Mouse (Mus musculus) neutrophil, adult 5-6 weeks (primary cell): ENCODE measurements at regions not wholly inside any gene's neighbourhood (a gene's known extent, or its start where the extent isn't known, plus 50 kb on each side); places are given as distances from the start of the nearest gene placed in this dataset.
"Not testable (repeated sequence)": the region's sequence is repeated elsewhere in the genome, so short reads cannot be mapped to it uniquely, and the experiment has no call there.

Experiments used
- ATAC-seq: fragments of 151-379, 151-347 bp; 2 replicates; pipeline ENCODE4 v1.8.0; 2017; ENCODE audit warnings: mild to moderate bottlenecking, moderate TSS enrichment; ENCODE audit not compliant: insufficient number of reproducible peaks, poor library complexity, low FRiP score, severe bottlenecking; ENCODE audit errors: extremely low read depth

DNA sequence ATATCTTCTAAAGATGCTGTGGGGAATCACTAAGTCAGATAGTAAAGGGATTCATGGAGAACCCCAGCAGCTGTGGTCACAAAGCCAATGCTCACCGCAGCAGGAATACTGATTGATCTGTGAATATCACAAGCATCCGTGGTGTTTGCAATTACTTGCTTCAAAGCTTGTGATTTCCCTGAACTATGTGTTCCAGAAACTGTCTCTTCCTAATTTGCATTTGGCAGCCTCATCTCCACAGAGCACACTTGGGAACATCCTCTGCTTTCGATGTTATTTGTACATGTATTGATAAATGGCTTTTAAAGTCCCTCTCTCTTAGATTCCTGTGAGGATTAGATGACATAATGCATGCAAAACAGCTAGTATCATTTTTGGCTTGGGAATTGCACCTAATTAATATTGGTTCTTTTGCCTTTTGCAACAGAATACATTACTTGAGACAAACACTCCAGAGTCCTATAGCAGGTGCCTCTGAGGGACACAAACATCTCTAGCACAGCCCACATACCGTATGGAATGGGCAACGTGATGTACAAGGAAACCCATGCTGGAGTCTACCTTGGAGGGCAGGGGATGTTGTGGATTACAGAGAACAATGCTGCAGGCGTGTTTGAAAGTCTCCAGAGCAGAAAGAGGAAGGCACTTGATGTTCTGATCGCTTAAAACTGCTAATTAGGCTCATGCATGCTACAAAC lies 211.0 kb downstream of the Nuak1 start:
- ATAC-seq, result no peak

DNA sequence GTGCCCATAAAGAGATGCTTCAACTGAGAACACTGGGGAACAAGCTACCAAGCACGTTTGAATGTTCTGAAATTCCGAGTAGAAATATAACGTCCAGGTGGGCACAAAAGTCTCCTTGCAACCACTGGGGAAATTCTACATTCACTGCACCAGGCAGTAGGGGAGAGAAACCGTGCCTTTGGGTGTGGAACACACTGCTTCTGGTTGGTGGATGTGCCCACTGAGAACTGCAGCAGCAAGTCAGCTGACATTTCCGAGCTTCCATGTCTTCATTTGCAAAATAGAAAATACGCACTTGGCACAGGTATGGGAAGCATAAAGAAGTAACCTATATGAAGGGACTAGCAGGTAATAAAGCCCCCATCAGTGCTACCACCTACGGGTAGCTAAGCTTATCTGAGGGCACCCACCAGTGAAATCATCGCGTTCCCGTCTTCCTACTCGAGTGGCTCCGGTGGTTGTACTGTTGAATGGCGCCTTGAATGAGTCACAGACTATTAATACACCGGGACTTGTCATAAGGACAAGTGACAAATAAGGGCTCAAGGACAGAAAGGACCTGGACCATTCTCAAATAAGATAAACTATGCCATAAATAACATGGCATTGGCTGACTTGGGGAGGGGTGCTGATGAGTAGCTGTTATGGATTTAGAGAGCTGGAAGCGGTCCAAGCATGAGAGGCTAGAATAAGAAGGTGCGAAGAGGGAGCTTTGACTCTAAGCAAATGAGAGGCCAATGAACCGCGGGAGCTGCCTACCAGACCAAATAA lies 210.2 kb downstream of the Nuak1 start:
- no peak for ATAC-seq

DNA sequence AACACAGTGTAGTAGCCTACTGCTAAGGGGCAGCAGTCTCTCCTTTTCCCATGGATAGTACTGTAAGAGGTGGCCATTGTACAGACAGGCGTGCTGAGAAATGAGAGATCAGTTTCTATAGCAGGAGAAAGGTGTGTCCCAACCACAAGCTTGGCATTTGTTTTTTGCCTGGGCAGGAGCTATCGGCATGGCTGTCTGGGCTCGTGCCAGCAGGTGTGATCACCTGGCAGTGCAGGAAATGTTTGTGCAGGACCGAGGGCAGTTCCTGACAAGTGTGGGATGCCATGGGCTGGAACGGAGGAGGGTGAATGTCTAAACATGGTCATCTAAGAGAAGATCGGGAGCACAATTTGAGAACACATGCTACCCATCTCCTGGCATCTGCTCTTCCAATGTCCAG lies 205.4 kb downstream of the Nuak1 start:
- no peak for ATAC-seq

DNA sequence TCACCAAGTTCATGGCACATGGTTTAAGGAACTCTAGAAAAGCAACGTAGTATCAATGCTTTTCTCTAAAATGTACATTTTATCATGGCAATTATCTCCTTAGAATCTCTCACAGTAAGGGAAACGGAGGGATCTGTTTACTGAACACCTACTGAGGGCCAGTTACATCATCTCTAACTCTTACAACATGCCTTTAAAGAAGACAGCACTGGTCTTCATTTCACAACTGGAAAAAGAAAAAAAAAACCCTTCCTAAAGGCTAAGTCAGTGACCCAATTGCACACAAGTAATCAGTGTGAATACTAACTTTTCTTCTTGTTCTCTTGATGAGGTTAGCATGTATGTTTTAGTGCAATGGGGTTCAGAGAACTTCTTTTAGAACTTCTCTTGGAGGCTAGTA lies 204.2 kb downstream of the Nuak1 start:
- ATAC-seq, result no peak

DNA sequence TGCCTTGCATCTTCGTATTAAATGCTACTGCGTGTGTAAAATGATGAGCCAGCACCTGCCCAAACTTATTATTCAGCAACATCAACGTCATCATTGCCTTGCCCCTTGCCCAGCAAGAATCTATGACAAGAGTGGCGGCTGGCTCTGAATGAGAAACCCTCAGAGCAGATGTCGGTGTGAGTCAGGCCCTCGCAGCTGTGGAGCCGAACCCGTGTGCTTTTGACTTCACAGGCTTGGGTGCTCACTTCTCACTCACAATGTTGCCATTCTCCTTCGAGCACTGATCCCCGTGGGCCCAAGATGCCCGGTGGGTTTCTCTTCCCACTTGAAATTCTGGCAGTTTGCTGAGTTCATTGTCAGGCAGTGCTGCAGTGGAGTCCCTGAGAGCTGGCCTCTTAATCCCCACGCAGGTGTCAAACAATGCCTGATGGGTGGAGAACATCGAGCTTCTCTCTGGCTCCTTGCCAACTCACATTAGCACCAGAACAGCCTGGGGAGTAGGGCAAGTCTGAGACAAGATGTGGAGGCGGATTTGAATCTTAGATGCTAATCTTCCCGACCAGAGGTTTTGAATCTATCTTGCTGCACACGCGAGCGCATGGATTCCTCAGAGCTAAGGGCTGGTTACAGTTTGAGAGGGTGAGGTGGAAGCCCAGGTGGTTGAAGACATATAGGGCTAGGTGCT lies 202.0 kb downstream of the Nuak1 start:
- ATAC-seq, result no peak

DNA sequence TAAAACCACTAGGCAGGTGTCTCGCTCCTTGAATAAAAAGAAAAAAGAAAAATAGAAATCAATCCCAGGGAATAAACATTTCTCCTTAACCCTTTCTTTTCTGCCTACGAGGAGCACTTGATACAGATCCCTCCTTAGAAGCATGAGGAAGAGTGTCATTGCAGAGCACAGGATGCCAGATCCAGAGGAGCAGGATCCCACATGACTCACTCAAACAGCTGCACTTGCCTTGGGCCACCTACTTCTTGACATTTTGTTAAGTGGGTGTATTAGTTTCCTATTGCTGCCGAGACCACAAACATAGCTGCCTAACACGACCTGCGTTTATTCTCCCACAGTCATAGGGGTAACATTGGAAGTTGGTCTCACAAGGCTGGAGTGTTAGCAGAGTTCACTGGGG lies 197.1 kb downstream of the Nuak1 start:
- no peak for ATAC-seq

DNA sequence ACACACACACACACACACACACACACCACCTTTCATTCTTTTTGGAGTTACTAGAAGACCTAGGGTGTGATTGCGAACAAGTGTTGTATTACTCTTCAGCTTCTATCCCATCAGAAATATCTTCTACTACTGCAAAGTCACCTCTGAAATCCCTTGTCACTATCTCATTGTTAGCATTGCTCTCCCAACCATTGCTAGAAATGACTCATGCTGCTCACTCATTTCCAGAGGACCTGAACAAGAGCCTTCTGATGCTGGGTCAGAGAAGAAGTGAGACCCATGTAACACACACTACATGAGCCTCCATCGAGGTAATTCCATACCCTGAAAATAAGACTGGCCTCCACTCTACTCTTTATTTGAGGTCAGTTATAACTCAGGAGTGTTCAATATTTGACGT lies 191.1 kb downstream of the Nuak1 start:
- no peak for ATAC-seq

DNA sequence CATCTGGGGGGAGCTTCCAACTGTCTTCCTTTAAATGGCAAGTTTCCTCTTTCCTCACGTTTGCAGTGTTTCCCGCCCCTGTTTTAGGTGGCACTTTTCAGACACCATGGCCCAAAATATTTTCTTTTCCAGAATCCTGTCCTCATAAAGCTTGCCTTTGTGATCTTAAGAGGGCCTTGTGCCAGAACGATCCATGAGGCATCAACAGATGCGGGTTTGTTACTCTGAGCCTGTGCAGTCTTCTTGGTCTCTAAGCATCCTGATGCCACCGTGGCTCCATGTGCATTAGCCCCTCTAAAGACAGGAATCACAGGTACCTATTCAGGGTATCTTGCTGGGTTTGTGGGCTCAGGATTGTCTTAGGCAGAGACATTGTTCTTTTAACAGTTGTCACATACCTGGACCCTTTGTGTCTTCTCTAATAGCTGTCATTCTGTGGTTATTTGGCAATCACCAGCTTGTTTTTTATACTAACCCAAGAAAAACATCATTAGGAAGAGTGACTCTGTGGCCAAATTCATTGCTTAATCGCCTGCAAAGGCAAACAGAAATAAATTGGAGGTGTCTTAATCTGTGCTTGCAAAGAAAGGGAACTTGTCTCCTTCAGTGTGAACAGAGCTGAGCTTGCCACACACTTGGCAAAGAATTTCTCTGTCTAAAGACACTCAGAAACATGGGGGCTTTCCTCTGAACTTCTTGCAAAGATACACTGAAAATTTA lies 179.3 kb downstream of the Nuak1 start:
- ATAC-seq, result no peak

DNA sequence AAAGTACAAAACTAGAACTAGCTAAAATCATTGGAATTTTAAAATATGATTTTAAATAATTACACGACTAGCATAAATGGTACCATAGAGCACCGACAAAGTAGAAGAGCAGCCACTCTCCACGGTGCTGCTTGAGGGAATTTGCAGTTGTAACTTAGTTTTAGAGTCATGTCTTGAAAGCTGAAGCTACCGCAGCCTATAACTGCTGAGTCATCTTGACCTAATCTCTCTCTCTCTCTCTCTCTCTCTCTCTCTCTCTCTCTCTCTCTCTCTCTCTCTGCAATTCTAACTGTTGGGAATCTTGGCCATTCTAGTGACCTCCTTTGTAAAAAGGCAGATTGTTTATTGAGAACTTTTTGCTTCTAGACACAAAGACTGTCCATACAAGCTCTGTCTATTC lies 177.5 kb downstream of the Nuak1 start:
- ATAC-seq, result no peak

DNA sequence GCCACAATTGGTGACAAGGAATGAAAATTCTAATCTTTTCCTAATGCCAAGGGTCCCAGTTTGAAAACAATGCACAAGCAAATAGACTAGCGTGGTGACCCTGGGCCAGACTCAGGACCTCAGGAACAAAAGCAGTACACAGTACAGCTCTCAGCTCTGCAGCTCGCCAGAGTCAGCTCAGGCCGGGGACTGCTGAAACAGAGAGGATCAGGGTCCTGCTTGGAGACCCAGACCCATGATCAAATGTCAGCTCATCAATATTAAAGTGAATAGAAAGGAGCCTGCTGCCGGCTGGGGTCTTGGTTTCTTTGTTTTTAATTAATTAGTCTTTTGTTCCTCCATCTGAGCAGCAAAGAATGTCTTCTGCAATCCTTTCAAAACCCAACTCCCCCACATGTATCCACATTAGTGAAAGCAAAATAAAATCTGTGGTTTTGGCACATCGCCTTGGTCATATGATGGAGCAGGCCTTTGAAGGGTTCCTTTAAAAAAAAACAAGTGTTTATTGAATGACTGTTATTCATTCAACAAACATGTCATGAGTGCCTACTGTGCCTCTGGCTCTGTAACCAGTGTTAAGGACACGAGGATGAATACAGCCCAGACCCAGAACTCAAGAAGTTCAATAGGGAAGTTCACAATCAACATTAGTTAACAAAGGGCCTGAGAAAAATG lies 154.4 kb downstream of the Nuak1 start:
- no peak for ATAC-seq

DNA sequence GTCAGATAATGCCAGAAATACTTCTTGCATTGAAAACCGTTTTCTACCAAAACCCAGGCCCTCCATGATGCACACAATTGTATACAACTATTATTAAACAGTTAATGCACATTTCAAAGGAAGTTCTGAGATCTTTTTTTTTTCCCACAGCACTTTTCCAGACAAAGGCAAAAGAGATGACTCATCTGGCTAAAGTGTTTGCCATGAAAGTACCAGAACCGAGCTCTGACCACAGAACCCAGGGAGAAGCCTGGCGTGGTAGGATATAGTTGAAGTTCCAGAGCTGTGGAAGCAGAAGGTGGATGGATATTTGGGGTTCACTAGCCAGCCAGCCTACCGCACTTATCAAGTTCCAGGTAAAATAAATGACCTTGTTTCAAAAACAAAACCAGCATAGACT lies 146.0 kb downstream of the Nuak1 start:
- ATAC-seq, result no peak

DNA sequence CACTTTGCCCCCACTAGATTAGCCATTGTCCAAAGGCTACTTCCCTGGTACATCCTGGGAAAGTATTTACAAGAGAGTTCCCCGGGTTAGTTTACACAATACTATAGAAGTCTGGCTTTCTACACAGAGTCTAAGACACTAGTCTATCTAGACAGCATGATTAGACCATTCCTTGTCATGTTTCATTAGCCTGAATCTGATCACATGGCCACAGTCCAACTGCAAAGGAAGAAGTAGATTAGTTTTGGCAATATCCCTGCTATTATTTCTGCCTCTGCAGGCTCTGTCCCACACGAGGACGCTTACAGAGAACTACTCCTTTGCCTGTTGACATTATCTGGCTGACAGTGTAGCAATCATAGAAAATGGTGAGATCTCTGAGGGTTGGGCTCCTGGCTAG lies 144.2 kb downstream of the Nuak1 start:
- no peak for ATAC-seq

DNA sequence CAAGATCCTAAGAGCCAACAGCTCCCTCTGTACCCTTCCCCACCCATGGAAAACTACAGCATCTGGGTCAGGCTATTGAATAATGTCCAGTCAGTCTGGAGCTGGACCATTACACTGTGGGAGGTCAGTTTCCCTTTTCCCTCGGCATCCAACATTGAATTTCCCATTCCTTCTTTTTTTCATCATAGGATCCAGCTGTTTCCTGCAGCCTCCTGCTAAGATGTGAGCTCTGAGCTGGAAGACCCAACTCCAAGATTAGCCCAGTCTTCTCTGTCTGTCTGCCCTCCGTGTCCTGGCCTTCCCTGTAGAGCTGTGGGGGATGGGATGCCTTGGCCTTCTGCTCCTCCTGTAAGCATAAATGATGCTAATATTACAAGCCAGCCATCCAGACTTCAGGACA lies 138.8 kb downstream of the Nuak1 start:
- ATAC-seq, result no peak

DNA sequence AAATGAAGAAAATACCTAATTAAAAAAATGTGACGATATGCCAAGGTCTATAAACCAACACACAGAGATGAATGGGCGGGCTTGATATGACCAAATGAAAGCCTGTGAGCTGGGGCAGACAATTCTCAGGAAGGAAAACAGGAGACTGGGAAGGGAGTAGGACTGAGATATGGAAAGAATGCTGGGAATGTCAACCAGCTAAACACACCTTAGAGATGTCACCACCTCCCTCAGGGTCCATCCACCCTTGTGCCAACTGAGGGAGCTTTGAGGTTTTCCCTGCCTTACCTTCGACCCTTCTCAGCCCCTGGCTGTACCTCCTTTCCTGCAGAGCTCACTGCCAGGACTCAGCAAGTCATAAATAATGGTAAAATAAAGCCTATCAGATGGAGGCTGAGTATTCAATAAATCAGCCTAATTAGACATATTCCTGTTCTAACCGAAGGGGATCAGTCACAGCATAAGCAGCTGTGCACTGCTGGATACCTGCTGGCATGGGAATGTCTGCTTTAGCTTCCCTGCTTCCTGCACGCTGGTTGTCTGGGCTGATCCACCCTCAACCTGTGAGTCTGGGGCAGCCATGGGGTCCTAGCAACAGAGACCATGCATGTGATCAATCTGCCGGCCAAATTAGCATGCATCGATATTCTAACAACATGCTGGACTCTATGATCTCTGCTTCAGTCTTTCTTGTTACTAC lies 137.4 kb downstream of the Nuak1 start:
- no peak for ATAC-seq

DNA sequence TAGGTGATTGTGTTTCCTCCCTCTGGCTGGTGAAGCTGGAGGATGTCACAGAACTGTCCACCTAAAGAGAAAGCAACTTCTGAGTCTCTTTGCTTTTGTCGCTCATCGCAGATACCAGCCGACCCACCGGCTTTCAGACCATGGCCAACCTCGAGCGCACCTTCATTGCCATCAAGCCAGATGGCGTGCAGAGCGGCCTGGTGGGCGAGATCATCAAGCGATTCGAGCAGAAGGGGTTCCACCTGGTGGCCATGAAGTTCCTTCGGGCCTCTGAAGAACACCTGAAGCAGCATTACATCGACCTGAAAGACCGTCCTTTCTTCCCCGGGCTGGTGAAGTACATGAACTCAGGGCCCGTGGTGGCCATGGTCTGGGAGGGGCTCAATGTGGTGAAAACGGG lies 131.7 kb downstream of the Nuak1 start:
- ATAC-seq, result not testable (repeated sequence)

DNA sequence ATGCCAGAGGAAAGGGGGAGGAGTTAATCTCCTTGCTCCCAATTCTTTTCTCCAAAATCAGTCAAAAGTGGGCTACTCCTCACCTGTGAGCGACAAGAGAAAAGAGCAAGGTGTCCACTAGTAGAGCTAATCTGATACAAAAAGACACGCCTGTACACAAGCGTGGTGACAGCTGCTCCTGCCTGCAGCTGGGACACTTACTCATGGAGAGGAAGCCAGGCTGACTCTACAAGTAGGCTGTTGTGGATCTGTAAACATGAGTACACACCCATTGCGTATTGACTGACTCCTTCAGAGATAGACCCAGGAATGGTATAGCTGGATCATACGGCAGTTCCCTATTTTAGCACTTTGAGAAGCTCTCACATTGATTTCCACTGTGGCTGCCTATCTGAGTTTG lies 129.7 kb downstream of the Nuak1 start:
- no peak for ATAC-seq

DNA sequence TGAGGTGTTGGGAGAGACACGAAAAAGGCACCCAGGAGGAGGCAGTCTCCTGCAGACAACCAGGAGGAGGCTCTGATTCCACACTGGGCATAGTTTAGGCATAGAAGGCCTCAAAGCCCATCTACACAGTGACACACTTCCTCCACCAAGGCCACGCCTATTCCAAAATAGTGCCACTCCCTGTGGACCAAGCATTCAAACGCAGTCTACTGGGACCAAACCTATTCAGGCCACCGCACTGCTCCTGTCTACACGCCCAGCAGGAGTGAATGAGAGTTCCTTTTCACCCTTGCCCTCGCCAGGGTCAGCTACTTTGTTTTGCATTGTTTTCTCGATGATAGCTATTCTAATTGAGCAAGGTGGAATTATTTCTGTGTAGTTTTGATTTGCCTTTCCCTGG lies 127.7 kb downstream of the Nuak1 start:
- no peak for ATAC-seq

DNA sequence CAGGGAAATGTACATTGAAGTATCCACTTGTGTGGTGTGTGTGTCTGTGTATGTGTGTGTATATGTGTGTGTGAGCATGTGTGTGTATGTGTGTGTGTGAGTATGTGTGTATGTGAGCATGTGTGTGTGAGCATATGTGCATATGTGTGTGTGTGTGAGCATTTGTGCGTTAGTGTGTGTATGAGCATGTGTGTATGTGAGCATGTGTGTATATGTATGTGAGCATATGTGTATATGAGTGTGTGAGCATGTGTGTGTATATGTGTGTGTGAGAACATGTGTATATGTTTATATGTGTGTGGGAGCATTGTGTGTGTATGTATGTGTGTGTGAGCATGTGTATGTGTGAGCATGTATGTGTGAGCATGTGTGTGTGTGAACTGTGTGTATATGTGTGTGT lies 123.5 kb downstream of the Nuak1 start:
- ATAC-seq, result no peak

DNA sequence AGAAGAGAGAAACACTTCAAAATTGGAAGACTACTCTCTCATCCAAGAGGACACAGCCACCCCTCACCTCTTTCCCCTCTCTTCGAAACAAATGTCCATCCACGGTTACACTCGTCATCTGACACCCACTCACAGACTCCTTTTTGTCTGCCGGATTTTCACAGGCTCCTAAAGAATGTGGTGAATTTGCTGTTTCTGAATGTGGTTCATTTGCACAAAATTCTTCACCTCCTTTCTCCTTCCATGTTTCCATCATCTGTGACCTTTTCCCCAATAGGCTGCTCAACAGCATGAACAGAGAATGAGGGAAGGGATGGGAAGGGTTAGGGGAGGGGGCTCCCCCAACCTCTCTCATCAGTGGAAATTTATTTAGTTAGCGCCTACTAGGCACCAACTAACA lies 122.4 kb downstream of the Nuak1 start:
- ATAC-seq, result no peak
